Mouse (Mus musculus) megakaryocyte, embryonic 14.5 days (primary cell): Measurements from ENCODE around the gene Pafah2.

Experiments
- FLI1 ChIP-seq: IDR thresholded peaks from 2 replicates; pipeline ENCODE4 v1.6.1; 2012; ENCODE audit warnings: low read length, inconsistent platforms, mixed read lengths
- GATA1 ChIP-seq: IDR thresholded peaks from 3 replicates; pipeline ENCODE4 v1.6.1; 2012; ENCODE audit warnings: mixed read lengths, low read length, inconsistent platforms, borderline replicate concordance

GRCm38 (mm10) chr4:134460277-134460676, 64.2 kb downstream of the Pafah2 start:
- TF ChIP-seq GATA1 (no peak), FLI1 (no peak)
